Mouse (Mus musculus) myocyte (in vitro differentiated cells): Measurements from ENCODE around the gene Cdca7l.

Experiments used
- CEBPB ChIP-seq: IDR thresholded peaks from 2 replicates; pipeline ENCODE4 v1.6.1; 2011; ENCODE audit warnings: mild to moderate bottlenecking, moderate library complexity; ENCODE audit not compliant: poor library complexity, insufficient read depth, severe bottlenecking
- E2F4 ChIP-seq: IDR thresholded peaks from one replicate; pipeline ENCODE4 v1.6.1; 2011; ENCODE audit warnings: mild to moderate bottlenecking, control low read depth, moderate library complexity; ENCODE audit not compliant: insufficient read depth
- MAX ChIP-seq: IDR thresholded peaks from one replicate; pipeline ENCODE4 v1.6.1; 2011; ENCODE audit warnings: low read depth, mild to moderate bottlenecking, control low read depth
- MYOD1 ChIP-seq, 3 experiments: IDR thresholded peaks; one replicate each; pipeline ENCODE4 v1.6.1; 2011; ENCODE audit warnings: control low read depth in 2 of 3, low read depth in 2 of 3, mild to moderate bottlenecking in 2 of 3, moderate library complexity in 1 of 3; ENCODE audit not compliant: insufficient read length in 2 of 3, control insufficient read depth in 1 of 3
- POLR2A ChIP-seq: IDR thresholded peaks from one replicate; pipeline ENCODE4 v1.6.1; 2011; ENCODE audit warnings: low read depth, mild to moderate bottlenecking, control low read depth, moderate library complexity; ENCODE audit not compliant: insufficient read length
- POLR2AphosphoS2 ChIP-seq: IDR thresholded peaks from one replicate; pipeline ENCODE4 v1.6.1; 2011; ENCODE audit warnings: low read depth, control low read depth; ENCODE audit not compliant: insufficient read length
- REST ChIP-seq: IDR thresholded peaks from one replicate; pipeline ENCODE4 v1.6.1; 2011; ENCODE audit warnings: mild to moderate bottlenecking, control low read depth, moderate library complexity; ENCODE audit not compliant: insufficient read depth, insufficient read length
- TCF12 ChIP-seq: IDR thresholded peaks from one replicate; pipeline ENCODE4 v1.6.1; 2011; ENCODE audit warnings: mild to moderate bottlenecking, control low read depth; ENCODE audit not compliant: poor library complexity, insufficient read depth, severe bottlenecking
- USF1 ChIP-seq: IDR thresholded peaks from one replicate; pipeline ENCODE4 v1.6.1; 2011; ENCODE audit warnings: low read depth, mild to moderate bottlenecking, control low read depth, moderate library complexity

GRCm38 (mm10) chr12:117857023-117857422 lies 52.9 kb downstream of the Cdca7l start:
- no peak for TF ChIP-seq POLR2A
- no peak for TF ChIP-seq USF1
- TF ChIP-seq CEBPB, result no peak
- TF ChIP-seq TCF12, result no peak
- TF ChIP-seq POLR2AphosphoS2, result no peak
- TF ChIP-seq E2F4, result no peak
- no peak for TF ChIP-seq MAX
- TF ChIP-seq REST, result no peak
- TF ChIP-seq MYOD1 (IDR thresholded peaks at IDR 0.05; ENCODE audit: control insufficient read depth in 1 of 3, insufficient read length in 2 of 3, low read depth in 2 of 3), result no peak
